Mouse (Mus musculus) forelimb bud, embryonic 11.5 days (tissue): ENCODE measurements around the gene Hspb7.

Experiments used
- DNase-seq: peaks from one replicate; pipeline ENCODE4 v3.0.0-alpha.2; 2012; ENCODE audit warnings: low read depth, low spot score

Gene Hspb7

DNA sequence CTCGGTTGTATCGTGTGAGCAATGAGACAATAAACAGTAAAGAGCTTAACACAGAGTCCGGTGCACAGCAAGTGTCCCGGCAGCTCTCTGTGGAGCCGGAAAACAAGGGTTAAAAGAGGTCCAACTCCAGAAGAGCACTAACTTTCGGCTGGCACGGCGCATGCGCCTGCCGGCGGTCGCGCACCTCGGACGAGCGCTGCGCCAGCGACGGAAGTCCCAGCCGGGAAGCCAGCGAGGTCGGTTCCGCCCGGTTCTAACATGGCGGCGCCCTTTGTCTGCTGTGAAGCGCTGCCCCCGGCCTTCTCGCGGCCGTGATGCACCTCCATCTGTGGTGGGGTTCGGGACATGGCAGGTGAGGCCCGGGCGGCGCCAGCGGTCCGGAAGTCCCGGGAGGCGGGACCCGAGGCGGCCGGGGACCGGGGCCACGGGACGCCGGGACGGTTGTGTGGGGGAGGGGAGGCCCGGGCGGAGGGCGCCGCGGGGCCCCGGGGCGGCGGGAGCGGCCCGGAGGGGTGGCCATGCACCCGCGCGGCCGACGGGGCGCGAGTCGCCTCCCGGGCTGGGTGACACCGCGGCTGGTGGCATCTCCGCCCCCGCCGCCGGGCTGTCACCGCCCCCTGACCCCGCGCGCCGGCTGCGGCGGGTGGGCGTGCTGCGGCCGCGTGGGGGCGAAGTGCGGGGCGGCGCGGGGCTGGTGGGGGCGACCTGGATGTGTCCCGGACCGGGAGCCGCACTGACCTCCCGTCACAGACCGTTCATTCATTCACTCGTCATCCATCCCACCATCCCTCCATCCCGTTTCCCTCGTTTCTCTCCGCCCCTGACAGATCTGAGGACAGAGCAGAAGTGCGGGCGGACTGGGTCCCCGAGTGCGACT is 24.1 kb downstream of the Hspb7 start, which contains the start of gene Zbtb17:
Zbtb17 (plus strand) TSS at position 204 of the 877 bp plus-strand sequence.
- DNase-seq: peak; percentile 91

DNA sequence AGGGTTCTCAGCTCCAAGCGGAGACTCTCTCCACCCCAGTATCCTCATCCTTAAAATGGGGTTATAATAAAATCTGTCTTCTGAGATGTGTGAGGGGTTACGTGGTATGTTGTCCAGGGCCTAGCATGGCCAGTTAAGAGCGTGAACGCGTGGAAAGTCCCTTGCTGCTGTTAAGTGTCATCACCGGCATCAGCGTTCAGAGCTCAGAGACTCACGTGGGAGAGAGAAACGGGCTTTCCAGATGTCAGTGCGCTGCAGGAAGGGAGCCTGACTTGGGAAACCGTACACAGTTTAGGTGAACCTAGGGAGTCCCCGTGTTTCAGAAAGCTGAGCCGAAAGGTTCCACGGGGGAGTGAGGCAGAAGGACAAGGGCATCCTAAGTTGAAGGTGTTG is 24.7 kb downstream of the Hspb7 start:
- DNase-seq: no peak

DNA sequence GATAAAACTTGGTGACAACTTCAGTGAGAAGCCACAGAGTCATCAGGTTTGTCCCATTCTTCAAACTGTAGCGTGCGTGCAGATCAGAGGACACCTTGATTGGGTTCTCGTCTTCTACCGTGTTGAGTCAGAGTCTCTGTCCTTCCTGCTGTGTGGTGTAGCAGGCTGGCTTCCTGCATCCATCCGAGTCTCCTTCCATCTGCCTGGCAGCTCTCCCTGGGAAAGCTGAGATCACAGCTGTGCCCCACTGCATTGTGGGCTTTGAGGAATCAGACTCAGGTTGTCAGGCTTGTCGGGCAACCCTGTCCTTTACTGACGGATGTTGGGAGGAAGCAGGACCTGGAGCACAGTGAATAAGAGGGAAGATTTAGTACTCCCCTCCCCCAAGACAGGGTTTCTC is 25.6 kb downstream of the Hspb7 start:
- no peak for DNase-seq

DNA sequence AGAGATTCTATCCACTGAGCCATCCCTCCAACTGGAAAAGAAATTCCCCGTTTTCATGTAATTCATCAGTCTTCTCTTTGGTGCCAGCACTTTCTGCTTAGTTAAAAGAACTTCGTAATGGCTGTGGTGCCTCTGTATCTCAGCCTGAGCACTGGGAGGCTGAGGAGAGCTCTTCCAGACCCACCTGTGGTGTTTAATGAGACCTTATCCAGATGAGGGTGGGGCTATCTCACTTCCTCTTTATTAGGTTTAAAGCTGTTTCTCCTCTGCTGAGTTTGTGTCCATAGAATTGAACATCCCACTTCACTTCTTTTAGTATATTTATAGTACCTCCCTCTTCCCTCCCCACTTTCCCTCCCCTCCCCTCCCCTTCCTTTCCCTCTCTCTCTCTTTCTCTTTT is 30.7 kb downstream of the Hspb7 start:
- no peak for DNase-seq

DNA sequence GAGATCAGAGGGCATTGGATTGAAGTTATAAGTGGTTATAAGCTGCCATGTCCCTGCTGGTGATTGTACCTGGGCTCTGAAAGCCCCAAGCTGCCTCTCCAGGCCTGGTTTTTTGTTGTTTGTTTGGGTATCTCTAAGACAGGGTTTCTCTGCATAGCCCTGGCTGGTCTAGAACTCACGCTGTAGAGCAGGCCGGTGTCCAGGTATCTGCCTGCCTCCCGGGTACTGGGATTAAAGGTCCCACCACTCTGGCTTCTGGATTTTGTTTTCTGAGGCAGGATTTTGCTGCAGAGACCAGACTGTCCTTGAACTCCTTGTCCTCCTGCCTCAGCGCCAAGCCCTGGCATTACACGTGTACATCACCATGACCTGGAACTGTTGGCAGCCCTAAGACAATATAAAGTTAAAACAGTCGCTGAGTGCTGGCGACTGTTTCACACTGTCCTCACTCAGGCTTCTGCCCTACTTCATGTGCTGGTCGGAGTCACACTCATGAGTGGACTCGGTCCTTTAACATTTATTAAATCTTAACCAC is 31.4 kb downstream of the Hspb7 start:
- DNase-seq: no peak

DNA sequence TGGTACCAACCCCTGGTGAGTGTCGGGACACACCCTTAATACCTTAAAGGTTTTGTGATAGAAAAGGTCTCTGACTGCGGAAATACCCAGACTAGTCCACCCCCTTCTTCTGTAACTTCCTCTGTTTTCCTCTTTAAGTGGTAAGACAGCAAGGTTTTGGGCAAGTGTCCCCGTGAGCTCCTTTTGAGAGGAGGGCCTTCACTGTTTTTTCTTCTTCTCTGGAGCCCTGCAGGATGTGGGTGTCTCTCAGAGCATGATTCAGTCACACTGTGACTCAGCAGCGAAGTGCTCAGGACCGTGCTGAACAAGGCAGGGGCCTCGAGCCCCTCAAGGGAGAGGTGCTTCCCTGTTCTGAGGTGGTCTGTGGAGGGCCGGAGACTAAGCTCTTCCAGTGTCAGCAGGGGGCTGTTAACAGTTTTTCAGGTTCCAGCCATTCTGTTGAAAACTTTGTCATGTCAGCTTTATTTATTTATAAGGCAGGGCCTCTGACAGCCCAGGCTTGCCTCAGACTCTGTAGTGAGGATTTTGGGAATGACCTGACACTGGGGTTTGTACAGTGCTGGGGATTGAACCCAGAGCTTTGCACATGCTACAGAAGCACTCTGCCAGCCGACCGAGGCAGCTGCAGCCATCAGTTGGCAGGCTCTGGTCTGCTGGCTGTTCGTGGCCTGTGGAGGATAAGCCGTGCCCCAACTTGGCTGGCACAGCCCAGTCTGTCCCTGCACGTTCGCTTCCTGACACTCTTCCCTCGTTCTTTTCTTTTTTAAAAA is 34.2 kb downstream of the Hspb7 start:
- no peak for DNase-seq

DNA sequence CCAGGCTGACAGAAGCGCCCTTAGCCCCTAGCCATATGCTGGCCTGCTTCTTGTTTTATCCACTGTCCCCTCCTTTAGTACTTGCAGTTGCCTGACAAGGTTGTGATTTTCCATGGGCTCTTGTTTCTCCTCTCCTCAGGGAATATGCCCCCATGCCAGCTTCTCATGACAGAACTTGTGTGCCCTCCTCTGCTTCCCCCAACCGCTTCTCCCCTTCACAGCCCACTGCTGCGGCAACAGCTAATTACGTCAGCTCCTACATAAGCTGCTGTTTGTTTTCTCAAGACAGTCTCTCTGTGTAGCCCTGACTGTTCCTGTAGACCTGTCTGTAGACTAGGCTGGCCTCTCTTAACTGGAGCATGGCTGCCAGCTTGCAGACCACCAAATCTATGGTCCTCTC is 34.9 kb downstream of the Hspb7 start:
- no peak for DNase-seq

DNA sequence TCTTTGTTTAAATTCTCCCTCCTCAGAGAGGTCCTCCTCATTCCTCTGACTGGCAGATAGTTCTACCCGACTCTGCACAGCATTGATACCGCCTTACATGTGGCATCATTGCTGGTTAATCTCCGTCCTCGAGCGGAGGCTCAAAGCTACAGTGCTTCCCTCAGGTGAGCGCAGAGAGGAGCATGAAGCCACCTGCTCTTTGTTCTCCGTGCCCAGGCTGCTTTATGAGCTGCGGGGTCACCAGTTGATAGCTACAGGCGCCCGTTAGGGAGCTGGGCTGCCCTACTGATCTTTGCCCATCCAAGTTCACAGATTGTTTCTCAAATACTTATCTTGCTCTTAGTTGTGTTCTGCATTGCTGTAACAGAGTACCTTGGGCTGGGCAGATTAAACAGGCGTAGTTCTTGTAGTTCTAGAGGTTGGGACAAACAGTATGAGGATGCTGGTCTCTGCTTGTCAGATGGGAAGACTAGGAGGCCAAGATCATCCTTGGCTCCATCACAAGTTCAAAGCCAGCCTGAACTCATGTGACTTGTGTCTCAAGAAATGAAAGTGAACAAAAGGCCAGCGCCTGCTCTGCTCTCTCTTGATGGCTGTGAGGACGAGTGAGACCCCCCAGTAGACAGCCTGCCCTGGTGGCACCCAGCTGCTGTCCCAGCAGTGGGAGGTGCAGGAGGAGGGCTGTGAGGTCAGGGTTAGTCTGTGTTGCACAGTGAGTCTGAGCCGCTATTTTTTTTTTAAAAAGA is 35.8 kb downstream of the Hspb7 start:
- DNase-seq: no peak

DNA sequence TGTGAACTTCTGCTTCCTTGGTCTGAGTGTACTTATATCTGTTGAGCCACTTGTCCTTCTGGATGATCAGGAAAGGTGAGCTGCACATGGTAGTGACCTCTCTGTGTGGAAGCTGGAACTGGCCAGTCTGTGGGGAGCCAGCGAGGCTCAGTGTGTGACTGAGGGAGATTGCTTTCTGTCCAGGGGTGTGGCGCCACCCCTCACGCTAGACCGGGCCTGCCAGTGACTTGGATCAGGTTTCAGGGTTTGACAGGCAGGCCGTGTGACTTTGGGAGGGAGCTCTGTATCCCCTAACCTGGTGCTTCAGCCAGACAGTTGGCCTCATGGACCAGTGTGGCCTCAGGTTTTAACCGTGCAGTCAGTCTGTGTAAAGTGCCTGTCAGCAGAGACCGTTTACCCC is 37.7 kb downstream of the Hspb7 start:
- DNase-seq: no peak

DNA sequence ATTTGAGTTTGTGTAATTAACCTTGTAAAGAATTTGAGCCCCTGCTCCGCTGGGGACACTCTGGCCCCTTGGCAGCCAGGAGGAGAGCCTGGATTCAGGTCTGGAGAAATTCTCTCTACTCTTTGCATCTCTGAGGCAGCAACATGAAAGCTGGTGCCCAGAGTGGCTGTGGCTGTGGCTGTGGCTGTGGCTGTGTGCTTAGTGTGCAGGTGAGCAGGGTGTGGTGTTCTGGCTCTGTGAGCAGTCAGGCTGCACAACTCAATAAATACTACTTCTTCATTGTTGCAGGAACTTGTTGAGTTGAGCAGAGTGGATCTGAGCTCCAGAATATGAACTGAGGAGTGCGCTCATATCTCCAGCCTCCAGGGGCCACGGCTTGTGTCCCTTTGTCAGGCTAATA is 38.3 kb downstream of the Hspb7 start:
- DNase-seq: no peak

DNA sequence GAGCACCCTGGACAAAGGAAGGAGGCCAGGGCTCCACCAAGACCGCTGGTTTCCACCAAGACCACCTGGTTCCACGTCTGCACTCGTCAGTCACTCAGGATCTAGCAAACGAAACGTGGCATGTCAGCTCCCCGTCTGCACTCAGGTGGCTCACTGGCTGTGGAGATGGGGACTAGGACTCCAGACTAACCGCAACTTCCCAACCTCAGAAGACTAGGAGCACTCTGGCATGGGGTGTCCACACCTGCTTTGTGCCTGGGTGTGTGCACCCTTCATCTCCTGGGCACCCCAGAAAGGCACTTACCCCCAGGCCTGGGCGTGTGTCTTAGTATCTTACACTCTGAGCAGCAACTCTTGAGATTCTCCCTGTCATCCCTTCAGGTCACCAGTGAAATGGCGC is 39.2 kb downstream of the Hspb7 start:
- DNase-seq: no peak

DNA sequence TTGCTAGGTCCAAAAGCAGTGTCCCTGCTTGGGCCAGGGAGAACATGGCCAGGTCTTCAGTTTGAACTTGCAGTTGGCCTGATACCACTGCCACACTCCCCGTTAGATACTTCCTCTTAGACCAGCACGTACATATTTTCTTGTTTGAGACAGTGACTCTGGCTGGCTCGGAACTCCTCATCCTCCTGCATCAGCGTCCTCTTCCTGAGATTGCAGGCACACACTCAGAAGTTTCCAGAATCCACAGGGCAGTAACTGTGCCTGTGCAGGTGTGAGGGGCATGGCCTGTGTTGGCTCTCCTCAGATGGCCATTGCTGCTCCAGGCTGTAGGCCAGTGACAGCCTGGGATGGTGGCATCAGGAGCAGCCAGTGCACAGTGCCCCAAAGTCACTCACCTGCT is 39.9 kb downstream of the Hspb7 start:
- no peak for DNase-seq

DNA sequence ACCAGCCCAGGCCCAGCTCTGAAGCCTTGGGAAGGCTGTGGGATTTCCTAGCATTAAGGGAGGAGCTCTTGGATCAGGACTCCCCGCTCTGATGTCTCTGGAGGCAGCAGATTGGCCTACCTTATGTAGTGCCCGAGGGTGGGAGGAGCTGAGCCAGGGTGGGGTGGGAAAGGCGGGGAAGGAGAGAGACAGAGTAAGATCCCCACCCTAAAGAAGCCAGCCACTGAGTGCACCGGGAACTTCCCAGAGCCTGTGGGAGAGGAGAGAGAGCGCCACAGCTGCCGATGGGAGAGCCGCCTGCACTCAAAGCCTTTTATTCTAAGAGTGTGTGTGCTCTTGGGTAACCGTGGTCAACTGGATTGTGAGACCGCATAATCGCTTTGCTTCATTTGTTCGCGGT is 40.5 kb downstream of the Hspb7 start:
- no peak for DNase-seq

DNA sequence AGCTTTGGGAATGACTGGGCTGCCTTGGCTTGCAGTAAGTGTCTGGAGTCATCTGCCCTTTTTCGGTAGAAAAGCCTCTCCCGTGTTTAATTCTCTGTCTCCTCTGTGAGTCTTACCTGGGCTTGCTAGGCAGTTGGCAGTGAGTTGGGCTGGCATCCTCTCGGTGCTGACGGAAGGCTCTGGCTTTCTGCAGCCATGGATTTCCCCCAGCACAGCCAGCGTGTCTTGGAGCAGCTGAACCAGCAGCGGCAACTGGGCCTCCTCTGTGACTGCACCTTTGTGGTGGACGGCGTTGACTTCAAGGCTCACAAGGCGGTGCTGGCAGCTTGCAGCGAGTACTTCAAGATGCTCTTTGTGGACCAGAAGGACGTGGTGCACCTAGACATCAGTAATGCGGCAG is 41.0 kb downstream of the Hspb7 start:
- no peak for DNase-seq

DNA sequence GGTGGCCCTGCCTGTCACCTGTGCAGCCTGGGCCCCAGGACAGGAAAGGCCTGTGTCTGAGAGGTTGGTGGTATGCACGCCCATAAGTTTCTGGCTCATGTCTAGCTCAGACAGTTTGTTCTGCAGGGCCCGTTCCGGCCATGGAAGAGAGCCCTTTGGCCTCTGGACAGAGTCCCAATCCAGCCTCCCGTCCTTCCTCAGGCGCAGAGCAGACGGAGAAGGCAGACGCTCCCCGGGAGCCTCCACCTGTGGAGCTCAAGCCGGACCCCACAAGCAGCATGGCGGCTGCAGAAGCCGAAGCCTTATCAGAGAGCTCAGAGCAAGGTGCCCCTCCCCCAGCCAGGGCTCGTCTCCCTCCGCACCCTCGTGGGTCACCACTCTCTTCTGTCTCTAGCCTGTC is 42.9 kb downstream of the Hspb7 start:
- DNase-seq: no peak

DNA sequence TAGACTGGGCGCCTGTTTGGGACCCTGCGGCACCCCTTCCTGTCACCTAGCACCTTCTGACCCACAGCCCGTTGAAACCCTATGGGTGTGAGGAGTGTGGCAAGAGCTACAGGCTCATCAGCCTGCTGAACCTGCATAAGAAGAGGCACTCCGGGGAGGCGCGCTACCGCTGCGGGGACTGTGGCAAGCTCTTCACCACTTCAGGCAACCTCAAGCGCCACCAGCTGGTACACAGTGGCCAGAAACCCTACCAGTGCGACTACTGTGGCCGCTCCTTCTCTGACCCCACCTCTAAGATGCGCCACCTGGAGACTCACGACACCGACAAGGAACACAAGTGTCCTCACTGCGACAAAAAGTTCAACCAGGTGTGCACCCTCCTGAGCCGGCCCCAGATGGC is 44.1 kb downstream of the Hspb7 start:
- DNase-seq: no peak

DNA sequence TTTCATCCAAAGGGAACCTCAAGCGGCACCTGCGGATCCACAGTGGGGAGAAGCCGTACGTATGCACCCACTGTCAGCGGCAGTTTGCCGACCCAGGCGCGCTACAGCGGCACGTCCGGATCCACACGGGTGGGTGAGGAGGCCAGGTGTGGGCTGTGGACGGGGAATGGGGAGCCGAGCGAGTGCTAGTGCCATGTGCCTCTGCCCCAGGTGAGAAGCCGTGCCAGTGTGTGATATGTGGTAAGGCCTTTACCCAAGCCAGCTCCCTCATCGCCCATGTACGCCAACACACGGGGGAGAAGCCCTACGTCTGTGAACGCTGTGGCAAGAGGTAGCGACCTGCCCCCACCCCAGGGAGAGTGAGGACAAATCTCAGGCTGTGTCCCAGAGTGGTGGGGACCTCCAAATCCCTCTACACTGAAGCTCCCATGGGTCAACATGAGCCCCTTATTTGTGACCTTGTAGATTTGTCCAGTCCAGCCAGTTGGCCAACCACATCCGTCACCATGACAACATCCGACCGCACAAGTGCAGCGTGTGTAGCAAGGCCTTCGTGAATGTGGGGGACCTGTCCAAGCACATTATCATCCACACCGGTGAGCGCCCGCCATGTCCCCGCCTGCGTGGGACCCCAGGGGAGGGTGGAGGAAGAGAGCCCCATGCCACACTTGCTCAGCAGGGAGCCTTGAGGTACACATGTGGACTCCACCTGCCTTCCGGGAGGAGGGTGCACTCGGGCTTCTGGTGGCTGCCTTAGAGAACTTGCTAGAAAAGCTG is 45.1 kb downstream of the Hspb7 start:
- no peak for DNase-seq

DNA sequence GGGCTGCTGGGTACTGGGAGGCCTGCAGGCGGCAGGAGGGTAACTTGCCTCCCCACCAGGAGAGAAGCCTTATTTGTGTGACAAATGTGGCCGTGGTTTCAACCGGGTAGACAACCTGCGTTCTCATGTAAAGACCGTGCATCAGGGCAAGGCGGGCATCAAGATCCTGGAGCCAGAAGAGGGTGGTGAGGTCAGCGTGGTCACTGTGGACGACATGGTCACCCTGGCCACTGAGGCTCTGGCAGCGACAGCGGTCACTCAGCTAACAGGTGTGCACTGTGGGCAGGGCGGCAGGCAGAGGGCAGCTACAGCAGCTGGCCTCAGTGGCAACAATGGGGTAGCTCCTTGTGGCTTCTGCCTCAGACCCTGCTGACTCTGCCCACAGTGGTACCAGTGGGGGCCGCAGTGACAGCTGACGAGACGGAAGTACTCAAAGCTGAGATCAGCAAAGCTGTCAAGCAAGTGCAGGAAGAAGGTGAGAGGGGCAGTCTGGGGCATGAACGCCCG is 45.8 kb downstream of the Hspb7 start:
- DNase-seq: no peak

DNA sequence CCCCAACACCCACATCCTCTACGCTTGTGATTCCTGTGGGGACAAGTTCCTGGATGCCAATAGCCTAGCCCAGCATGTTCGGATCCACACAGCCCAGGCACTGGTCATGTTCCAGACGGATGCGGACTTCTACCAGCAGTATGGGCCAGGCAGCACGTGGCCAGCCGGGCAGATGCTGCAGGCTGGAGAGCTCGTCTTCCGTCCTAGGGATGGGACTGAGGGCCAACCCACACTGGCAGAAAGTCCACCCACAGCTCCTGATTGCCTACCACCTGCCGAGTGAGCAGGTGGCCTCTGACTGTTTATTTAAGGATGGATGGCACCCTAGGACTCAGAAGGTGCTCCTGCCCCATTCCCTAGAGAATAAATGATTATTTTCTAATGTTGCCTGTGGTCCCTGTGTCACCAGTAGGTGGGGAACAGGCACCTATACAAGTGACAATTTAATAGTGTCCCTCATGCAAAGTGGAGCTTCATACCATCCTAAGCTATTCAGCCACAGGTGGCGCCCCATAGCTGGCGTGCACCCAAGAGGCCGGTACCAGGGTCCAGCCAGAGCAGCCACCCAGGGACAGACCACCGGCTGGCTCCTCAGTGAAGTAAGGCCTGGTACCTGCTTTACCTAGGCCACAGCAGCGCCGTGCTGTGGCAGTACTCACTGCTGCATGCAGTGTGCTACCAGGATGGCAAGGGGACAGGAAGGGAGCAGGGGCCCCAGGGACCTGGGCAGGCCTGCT is 46.4 kb downstream of the Hspb7 start:
- no peak for DNase-seq

DNA sequence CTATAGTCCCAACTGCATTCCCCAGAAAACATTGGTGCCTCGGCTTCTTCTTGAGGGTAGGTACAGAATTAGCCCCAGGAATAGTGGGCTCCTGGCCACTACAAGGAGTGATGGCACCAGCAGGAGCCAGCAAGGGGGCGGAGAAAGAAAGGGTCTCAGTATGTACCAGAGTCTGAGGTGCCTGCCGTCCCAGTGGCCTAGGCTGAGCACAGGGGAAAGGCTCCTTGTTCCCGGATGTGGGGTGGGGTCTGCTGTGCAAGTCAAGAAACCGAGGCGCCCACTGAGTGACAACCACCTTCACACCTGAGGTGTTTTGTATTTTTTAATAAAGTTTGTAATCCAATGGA is 47.0 kb downstream of the Hspb7 start:
- DNase-seq: no peak
